Mouse (Mus musculus) frontal cortex, adult 2 months (tissue): ENCODE measurements around the gene Pitpnm2. TPM values are rescaled to one million over a fixed set of nuclear protein-coding genes. Genes with fewer than 3 reads are reported as not detected.

Experiments
- DNase-seq, 2 experiments: peaks; one replicate each; pipeline ENCODE4 v3.0.0; 2022; ENCODE audit warnings: low spot score in 1 of 2; ENCODE audit errors: extremely low spot score in 1 of 2
- polyA plus RNA-seq: library from polyadenylated mRNA; depleted of rRNA; stranded (reverse); fragments of >200 nt; gene quantifications from 2 replicates; pipeline ENCODE4 v1.2.3, GENCODE M21; 2012; rRNA removed

Pitpnm2 gene
- polyA plus RNA-seq, 1 experiment: 195 TPM

DNA sequence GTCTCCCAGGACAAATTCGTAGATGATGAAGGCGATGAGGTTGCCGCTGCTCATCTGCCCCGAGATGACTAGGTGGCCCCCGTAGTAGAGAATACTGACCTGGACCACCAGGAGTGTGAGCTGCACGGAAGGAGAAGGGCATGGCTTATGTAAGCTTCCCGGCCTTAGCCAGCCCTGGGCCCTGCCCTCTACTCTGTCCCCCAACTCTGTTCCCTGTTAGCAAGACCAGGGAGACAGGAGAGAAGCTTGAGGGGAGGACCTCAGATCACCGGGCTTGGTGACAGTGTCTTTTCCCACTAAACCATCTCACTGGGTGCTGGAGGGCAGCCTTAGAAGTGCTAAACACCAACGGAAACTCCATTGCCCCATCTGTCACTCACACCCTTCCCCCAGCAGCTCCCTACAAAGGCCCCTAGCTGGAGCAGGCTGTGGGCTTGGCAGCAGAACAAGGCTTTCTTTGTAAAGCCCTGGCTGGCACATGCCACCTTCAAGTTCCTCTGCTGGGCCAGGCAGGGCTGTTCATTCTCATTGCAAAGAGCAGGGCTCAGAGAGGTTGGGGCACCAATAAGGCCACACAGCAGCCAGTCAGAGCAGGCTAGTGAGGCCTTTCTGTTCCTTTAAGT is 170.7 kb downstream of the Pitpnm2 start:
- DNase-seq: peak; percentile 58 to 81

DNA sequence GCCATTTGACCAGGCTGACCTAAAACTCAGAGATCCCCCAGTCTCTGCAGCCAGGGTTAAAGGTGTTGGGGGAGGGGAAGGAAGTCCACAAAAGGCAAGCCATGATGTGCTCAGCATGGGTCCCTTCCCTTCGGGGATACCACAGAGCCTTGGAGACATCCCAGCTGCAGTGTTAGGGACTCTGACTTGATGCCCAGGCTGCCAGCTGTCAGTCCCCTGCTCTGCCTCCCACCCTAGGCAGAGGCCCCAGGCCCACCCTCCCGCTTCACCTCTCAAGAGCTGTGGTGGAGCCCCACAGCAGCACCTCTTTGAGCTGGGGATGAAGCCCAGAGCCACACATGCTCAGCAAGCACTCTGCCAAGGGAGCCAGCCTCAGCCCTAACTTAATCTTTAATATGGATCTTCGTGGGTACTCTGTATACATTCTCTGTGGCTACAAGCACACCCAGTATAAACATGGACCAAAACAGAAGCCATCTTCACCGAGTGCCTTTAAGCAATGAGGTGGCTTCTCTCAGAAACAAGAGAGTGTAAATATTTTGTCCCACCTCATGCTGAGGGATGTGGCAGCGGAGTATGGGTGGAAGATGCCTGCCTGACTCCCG is 171.6 kb downstream of the Pitpnm2 start:
- DNase-seq: no peak

DNA sequence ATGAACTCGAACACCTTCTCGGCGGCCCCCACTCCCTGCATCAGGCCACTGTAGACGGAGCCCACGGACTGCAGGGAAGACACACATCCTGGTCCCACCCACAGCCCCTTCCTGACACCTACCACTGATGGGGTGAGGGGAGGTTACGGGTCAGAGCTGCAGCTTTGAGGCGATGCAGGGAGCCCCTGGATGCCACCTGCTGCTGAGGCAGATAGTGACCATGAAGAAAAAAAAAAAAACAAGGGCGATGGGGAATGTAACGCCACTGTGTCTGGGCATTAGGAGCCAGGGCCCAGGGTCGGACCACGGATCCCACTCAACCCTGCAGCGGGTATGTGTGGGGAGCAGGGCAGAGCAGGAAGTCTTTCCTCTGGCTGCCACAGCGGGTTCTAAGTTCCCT is 172.3 kb downstream of the Pitpnm2 start:
- no peak for DNase-seq

DNA sequence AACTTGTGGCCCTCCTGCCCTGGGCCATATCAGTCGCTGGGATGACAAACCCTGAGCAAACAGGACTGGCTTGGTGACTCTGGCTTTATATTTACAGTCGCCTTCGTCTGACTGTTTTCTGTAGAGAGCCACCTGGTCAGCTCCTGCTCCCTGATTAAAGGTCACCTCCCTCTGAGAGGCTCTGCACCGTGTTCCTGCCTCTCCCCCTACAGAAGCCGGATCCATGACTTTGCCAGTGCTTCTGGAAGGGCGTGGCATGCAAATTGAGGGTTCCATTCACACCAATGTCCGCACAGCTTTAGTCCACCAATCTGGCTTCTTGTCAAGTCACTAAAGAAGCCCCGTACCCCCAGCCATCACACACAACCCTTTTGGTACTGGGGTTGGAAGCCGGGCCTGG is 173.0 kb downstream of the Pitpnm2 start:
- DNase-seq: no peak

DNA sequence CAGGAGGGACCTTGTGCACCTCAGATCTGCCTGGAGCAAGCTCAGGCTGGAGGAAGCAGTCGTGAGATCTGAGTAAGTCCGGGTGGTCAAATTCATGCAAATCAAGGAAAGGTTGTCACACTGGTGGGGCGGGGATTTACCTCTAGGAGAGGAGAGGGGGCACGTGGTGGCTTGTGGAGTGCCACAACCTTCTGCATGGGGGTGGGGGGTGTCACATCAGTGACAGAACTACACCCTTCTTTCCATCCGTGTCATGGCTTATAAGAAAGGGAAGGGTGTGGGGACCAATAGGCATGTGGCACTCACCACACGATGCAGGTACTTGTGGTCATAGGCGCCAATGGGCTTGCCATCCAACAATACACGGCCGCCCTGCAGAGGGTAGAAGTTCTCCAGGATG is 173.8 kb downstream of the Pitpnm2 start:
- no peak for DNase-seq

DNA sequence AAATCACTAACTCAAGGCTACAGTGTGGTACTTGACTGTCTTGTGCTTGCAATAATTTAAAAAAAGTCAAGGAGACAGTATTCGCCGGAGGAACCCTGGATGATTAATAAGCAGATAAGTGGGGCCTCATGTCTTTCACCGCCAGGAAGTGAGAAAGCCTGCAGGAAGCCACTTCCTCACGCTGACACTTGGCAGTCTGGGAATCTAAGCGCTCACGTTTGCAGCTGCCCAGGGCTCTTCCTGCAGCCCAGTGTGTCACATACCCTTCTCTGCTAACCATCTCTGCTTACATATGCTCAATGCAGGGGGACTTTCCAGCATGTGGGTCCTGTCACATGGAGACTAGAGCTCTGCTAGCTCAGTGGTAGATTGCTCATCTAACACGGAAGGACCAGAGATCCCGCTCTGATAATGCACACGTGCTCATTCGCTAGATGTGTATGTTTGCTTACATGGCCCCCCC is 174.7 kb downstream of the Pitpnm2 start:
- no peak for DNase-seq

DNA sequence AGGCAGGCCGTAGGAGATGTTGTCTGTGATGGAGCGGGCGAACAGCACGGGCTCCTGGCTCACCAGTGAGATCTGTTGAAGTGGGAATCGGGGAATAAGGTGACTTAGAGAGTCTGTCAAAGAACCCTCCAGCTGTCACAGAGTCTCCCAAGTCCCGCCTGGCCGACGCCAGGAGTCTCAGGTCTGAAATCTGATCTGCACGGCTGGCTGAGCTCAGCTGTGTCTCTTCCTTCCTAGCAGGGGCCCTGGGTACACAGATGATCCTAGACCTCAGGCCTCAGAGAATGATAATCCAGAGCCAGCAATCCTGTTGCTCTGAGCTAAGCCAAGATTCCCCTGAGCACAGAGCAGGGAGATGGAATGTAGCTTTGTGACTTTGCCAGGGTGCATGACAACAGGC is 175.9 kb downstream of the Pitpnm2 start:
- no peak for DNase-seq

GRCm38 (mm10) chr5:124069657-124070056 is 179.9 kb downstream of the Pitpnm2 start:
- DNase-seq: no peak

Other genes starting within 250 kb of the Pitpnm2 start
- 46.3 and 53.0 TPM in 2 replicates for gene Vps37b, start 217.5 kb downstream of the Pitpnm2 start, polyA plus RNA-seq
- 30.2 and 33.3 TPM in 2 replicates for gene Abcb9, start 154.0 kb downstream of the Pitpnm2 start, polyA plus RNA-seq
- 43.2 and 45.3 TPM in 2 replicates for gene Ogfod2, start 137.5 kb downstream of the Pitpnm2 start, polyA plus RNA-seq
- gene Arl6ip4, start 133.7 kb downstream of the Pitpnm2 start, polyA plus RNA-seq: 82.8 and 83.4 TPM in 2 replicates
- gene Mphosph9, start 78.2 kb upstream of the Pitpnm2 start, polyA plus RNA-seq: 21.1 and 21.7 TPM in 2 replicates
- 14.6 and 15.6 TPM in 2 replicates for gene 2810006K23Rik, start 78.3 kb upstream of the Pitpnm2 start, polyA plus RNA-seq
- gene Cdk2ap1, start 113.3 kb upstream of the Pitpnm2 start, polyA plus RNA-seq: 182 and 239 TPM in 2 replicates
- 57.7 and 59.5 TPM in 2 replicates for gene Sbno1, start 176.2 kb upstream of the Pitpnm2 start, polyA plus RNA-seq
- 41.8 and 54.3 TPM in 2 replicates for gene Kmt5a, start 190.2 kb upstream of the Pitpnm2 start, polyA plus RNA-seq
- 24.5 and 25.9 TPM in 2 replicates for gene Rilpl2, start 228.6 kb upstream of the Pitpnm2 start, polyA plus RNA-seq
- 9.6 and 11.8 TPM in 2 replicates for gene Snrnp35, start 233.4 kb upstream of the Pitpnm2 start, polyA plus RNA-seq